Mouse (Mus musculus) Muller cell, postnatal 12 days (primary cell): Measurements from ENCODE around the gene Ebf3.

ENCODE experiments used
- DNase-seq: peaks from one replicate; pipeline ENCODE4 v3.0.0-alpha.2; 2015; ENCODE audit errors: inconsistent ontology term

Ebf3 gene

DNA sequence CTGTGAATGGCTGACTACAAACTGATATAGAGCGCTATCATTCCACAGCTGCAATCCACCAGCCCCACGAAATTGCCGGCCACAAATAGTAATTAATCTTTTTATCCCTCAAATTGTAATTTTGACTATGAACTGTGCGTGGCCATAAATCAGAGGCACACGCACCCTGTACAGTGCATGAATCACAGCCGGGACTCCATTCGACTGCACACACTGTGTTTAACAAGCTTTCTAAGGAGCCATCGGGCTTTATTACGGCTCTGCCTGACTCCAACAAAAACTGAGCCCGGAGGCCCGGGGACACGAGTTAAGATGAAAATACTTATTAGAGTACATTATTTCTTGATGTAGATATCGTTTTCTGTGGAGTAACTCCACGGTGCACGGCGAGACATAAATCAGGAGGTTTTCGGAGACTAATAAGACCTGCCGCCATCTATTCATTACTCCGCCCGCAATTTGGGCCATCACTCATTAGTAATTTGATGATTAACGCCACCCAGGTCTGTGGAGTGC lies 107.4 kb downstream of the Ebf3 start:
- no peak for DNase-seq

DNA sequence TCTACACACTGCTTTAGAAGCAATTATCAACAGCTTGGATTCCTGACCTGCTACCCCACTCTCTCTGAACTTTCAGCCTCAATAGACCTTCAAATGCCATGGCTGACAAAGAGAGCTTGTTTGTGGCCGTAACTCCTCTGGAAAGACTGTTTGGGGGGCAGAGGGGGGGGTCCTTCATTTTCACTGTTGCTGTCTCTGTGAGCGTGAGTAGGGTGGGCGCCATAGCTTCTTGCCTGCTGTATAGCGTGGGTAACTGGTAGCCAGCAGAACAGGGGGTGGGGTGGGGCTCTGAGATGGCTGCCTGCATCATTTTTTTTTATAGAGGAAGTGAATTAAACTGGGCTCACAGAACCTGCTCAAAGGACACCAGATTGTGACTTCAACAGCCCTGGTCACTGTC lies 114.7 kb downstream of the Ebf3 start:
- no peak for DNase-seq

DNA sequence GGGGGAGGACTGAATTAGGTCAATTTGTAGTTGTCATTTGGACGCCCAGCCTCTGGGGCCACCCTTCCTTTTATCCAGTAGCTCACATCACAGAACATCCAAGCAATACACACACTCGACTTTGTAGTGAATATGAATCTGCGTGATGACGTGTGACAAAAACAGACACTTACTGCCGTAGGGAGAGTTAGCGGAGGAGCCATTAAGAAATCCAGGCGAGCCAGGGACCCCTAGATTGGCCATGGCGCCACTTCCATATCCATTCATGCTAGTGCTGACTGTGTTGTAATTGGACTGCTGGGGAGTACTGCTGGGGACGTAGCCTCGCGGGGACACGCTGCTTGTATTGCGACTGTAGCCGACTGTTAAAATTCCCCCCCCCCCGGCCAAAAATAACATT lies 115.3 kb downstream of the Ebf3 start:
- no peak for DNase-seq

DNA sequence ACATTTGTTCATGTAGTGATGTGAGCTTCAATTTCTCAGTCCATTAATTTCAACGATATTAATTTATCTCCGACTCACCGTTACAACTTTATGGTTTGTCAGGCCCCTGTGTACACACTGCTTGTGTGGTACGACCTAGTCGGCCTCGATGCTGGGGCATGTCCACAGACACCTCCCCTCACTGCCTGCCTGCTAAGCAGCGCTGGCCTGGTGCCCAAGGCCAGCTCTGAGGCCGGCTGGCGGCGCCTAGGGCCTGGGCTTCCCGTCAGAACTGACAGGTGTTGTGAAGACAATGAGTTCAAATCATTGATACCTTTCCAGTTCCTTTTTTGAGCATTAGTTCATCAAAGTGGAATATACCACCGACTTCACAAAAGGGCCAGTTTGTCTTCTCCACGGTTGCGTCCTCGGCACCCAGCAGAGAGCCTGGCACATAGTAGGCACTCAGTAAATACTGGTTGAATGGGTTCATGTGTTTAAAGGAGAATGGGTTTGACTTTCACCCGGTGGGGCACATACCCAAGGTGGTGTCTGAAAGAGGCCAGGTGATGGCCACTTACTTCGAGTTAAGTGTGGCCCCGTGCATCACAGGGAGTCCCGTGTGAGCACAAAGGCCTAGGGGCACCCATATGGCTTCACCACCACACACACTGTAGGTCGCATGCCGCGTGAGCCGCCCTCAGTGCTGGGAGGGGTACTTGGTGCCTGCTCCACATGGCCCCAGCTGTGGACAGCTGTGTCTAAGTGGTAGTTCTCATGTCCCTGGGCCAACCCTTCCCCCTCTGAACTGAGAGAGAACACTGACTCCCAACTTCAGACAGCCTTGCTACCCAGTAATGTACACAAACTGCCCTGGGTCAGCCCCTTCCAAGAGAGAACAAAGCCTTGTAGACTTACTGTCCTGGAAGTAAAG lies 116.9 kb downstream of the Ebf3 start:
- DNase-seq: no peak

DNA sequence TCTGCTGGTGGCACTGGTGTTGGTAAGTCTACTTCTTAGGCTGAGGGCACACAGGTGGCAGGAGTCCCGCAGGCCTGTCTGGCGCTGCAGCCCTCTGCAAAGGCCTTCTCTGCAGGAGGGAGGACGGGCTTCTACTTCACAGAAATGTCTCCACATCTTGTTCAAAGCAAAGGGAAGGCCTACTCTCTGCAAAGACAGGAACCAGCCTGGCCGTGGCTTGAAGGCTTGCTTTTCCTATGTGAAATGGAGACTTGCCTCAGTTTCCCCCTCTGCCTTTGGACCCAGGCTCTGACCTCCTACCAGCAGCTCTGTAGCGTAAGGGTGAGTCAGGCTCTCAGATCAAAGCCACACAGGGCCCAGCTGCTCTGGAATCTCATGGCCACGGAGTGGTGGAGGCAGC lies 117.7 kb downstream of the Ebf3 start:
- no peak for DNase-seq

DNA sequence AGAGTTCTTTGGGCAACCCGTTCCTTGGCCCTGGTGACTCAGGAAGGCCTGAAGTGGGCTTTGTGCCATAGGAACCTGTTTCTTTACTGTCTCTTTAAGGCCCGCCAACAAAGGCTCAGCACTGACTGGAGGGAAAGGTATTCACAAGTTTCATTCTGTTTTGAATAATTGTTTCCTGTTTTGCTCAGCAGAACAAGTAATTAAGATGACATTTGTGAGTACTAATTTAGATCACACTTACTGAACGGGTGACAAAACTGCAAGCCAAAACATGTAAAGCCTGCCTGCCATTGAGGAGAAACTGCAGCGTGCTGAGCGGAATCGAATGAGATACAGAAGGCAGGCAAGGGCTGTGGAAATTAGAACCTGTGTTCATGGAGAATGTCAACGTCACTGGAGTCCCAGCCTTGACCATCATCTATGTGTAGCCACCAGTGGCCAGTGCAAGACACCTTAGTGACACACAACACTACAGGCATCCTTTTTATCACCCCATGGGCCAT lies 121.4 kb downstream of the Ebf3 start:
- DNase-seq: no peak

DNA sequence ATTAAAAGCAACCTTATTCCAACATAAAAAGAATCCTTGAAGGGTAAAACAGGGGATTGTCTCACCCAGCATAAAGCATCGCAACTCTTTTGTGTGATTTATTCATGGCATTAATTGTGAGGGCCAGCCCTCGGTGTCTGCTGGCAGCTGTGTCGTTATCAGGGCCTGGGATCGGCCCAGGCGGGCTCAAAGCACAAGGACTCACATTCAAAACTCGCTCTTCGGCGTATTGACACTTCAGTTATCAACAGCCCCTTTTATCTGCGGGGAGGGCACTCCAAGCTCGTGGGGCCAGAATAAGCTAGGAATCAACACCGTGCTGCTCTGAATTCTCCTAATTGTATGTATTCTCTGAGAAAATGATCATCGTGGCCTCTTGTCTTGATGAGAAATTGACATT lies 122.4 kb downstream of the Ebf3 start:
- DNase-seq: no peak

DNA sequence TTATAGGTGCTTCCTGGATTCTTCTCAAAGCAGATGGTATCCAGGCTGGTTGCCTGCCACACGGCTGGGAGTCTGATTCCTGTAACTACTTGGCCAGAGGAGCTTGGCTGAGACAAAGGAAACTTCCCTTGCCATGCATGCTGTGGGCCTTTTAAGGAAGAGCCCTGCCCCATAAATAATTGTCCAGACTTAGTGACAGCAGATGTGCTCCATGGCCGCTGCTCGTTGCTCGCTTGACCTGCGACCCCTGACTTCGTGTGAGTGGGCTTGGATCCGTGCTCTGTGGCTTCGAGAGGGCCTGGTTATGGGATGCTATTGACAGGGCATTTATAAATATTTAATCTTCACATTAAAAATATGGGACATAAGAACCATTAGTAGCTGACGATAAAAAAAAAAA lies 142.0 kb downstream of the Ebf3 start:
- DNase-seq: no peak

DNA sequence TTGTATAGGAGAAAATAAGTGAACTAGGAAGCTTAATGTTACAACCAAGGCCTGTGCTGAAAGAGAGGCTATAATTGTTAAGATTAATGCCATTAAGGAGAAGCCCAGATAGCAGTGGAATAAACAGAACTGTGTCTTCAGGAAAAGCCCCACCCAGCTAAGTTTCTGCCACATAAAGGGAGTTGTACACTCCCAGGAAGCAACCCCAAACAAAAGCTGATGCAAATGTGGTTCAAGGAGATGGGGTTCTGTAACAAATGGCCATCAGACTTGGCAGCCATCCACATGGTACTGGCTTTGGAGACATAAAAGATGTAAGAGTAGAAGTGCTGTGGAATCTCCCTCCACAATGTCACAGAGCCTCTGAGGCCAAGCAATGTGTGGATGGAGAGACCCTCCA lies 155.2 kb downstream of the Ebf3 start:
- DNase-seq: no peak

DNA sequence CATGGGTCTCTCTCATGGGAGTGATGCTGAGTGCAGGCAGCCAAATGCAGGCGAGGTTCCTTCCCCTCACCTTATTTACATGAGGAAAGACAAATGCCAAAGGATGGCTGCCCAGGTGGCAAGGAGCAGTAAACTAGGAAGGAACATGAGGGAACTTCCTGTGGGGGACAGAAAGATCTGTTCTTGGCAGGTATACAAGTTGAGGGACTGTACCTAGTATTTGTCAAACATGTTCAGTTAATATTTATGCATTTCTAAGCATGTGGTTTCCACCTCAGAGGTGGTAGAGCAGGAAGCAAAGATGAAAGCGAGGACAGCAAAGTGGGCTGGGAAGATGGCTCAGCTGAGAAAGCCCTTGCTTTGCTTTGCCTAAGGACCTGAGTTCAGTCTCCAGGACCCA lies 159.6 kb downstream of the Ebf3 start:
- no peak for DNase-seq

DNA sequence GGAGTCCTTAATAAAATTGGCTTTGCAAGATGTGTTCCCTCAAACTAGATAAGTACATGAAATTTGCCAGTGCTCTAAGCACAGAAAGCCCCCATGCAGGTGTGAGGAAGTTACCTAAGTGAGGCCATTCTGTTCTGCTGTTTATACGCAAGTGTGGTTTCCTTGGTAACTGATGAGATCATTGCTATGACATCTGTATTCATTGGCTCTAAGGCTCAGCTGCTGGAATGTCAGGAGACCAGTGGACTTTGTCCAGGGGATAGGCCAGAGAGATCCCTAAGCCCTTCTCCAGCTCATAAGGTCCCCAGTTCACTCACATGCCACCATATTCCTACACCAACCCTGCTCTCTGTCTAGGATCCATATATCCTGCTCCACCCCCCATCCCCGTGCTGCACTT lies 162.4 kb downstream of the Ebf3 start:
- DNase-seq: no peak

DNA sequence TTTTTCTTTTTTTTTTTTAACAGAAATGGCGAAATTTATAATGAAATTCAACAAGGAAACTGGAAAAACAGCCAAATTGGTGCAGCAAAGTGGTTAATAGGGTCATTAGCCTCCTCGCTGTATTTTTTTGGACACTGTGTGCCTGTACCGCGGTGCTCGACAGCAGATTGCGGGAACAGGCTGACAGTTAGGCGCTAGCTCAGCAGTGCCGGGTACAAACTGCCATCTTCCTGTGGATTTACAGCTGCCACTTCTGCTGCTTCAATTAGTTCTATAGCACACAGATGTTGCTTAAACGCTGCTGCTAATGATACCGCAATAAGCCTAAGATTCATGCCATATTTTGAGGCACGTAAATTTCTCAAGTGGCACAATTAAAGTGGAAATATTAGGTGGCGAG lies 167.1 kb downstream of the Ebf3 start:
- DNase-seq: no peak
